Mouse (Mus musculus) c-Kit-positive CD71-positive TER-119-positive erythroid progenitor cells, embryonic 14.5 days (primary cell): ENCODE measurements around the gene Ptgfr.

Experiments
- DNase-seq: peaks from one replicate; pipeline ENCODE4 v3.0.0-alpha.2; 2013; ENCODE audit warnings: low spot score

Ptgfr gene

GRCm38 (mm10) chr3:151836871-151837680 is at the start of gene Ptgfr:
Ptgfr (minus strand) TSS chr3:151837630.
- no peak for DNase-seq

GRCm38 (mm10) chr3:151883881-151884280 is 46.5 kb upstream of the Ptgfr start:
- DNase-seq, result no peak

- no peak for DNase-seq
These were observed 42.6 kb upstream of the Ptgfr start for GRCm38 (mm10) chr3:151879981-151880380.

- DNase-seq, result no peak
These were observed 31.5 kb upstream of the Ptgfr start for GRCm38 (mm10) chr3:151868970-151869369.

GRCm38 (mm10) chr3:151851344-151851743 is 13.9 kb upstream of the Ptgfr start:
- DNase-seq, result no peak

GRCm38 (mm10) chr3:151850621-151851020 is 13.2 kb upstream of the Ptgfr start:
- no peak for DNase-seq

- no peak for DNase-seq
These were observed 8.9 kb upstream of the Ptgfr start for GRCm38 (mm10) chr3:151846292-151846691.

GRCm38 (mm10) chr3:151844361-151845154 is 7.1 kb upstream of the Ptgfr start:
- no peak for DNase-seq

GRCm38 (mm10) chr3:151840688-151841087 is 3.3 kb upstream of the Ptgfr start:
- no peak for DNase-seq

GRCm38 (mm10) chr3:151838372-151838771 is 942 bp upstream of the Ptgfr start:
- no peak for DNase-seq

- no peak for DNase-seq
These were observed 319 bp upstream of the Ptgfr start for GRCm38 (mm10) chr3:151837749-151838148.

GRCm38 (mm10) chr3:151836451-151836850 is 979 bp downstream of the Ptgfr start:
- no peak for DNase-seq

- no peak for DNase-seq
These were observed 1.6 kb downstream of the Ptgfr start for GRCm38 (mm10) chr3:151835831-151836230.

GRCm38 (mm10) chr3:151827950-151828610 is 9.3 kb downstream of the Ptgfr start:
- no peak for DNase-seq

- DNase-seq, result no peak
These were observed 17.6 kb downstream of the Ptgfr start for GRCm38 (mm10) chr3:151819811-151820210.

GRCm38 (mm10) chr3:151818265-151818664 is 19.2 kb downstream of the Ptgfr start:
- no peak for DNase-seq

- no peak for DNase-seq
These were observed 28.8 kb downstream of the Ptgfr start for GRCm38 (mm10) chr3:151808613-151809012.

GRCm38 (mm10) chr3:151788622-151789021 is 48.8 kb downstream of the Ptgfr start:
- DNase-seq, result no peak

- DNase-seq, result no peak
These were observed 62.3 kb downstream of the Ptgfr start for GRCm38 (mm10) chr3:151775089-151775488.

GRCm38 (mm10) chr3:151771074-151771473 is 66.4 kb downstream of the Ptgfr start:
- DNase-seq, result peak; percentile 9

- DNase-seq, result no peak
These were observed 87.7 kb downstream of the Ptgfr start, which contains the start of gene Ifi44 for GRCm38 (mm10) chr3:151749737-151750136. Ifi44 (minus strand) TSS chr3:151749960.

GRCm38 (mm10) chr3:151748514-151748913 is 88.9 kb downstream of the Ptgfr start:
- DNase-seq, result no peak
